Mouse (Mus musculus): ENCODE measurements at regions not wholly inside any gene's neighbourhood (a gene's known extent, or its start where the extent isn't known, plus 50 kb on each side); places are given as distances from the start of the nearest gene placed in this dataset.
"Not testable (repeated sequence)": the region's sequence is repeated elsewhere in the genome, so short reads cannot be mapped to it uniquely, and the experiment has no call there.

DNA sequence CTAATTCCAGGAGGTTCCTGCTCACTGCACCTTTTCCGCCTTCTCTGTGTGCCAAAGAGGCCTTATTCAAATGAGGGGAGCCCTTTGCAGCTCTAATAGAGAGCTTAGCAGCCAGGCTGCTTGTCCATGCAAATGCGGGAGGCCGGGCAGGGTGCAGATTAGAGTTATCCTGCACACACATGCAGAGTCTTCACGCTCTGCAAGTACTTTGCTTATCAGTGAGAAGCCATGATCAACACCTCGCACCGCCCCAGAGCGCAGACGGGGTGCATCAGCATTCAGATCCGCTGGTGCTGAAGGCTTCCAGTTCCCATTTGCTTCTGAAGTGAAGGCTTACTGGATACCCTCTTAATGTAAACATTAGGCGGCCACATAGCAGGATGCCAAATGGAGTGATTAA, 131.1 kb upstream of the Irx2 start:
- TF ChIP-seq CTCF (IDR thresholded peaks at IDR 0.05), result no peak
- in situ Hi-C loops (cut with MboI; ENCODE audit: low pct_unique_long_range_greater_than_20kb), result no loop called here

DNA sequence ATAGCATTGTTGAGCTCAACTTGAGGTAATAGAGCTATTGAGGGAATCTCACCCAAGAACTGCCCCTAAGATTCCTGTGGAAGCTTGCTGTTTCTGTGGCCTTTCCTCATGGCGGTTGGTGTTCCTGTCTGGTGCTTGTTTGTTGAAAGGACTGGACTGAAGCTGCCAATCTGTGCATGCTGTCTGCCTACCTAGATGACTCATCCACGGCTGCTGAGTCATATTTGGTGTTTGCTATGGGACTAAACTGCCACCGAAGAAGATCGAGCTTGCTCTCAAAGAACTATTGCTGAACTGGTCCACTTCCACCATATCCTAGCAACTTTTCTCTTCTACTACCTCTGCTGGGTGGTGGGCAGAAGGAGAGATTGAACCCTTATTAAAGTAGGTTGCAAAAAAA, 122.7 kb upstream of the Irx2 start:
- no peak for TF ChIP-seq CTCF (IDR thresholded peaks at IDR 0.05)
- in situ Hi-C loops (cut with MboI; ENCODE audit: low pct_unique_long_range_greater_than_20kb), result no loop called here
- no peak for ATAC-seq
- ChIA-PET CTCF (no interaction called here), POLR2A (no interaction called here)
- H3K27me3 ChIP-seq, result no peaks in the 10 kb centered on the region
- DNase-seq (ENCODE audit: low read depth, low spot score), result no peak

More for the DNA sequence above, 131.1 kb upstream of the Irx2 start:
- ChIA-PET POLR2A (no interaction called here), CTCF (no interaction called here)
- DNase-seq (ENCODE audit: low read depth, low spot score) (no peak), ATAC-seq (no peak)
- no peaks in the 10 kb centered on the region for H3K27me3 ChIP-seq

DNA sequence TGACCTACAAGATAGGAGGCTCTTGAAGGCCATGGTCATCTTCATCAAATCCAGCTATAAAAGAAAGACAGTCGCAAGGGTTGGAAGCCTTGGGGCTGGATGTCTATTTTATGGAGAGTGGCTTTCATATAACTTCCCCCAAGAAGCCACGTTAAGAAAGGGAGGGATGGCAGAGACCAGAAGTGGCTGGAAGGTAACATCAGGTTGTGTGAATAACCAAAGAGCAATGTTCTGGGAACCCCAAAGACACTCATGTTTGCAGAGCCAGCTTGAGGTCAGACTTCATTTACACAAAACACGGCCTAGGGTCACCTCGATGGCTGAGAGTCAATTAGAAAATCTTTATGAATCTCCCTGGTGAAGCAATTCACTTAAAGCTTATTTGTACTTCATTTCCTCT, 90.0 kb upstream of the Irx2 start:
- no peak for TF ChIP-seq CTCF (IDR thresholded peaks at IDR 0.05)
- no peak for DNase-seq (ENCODE audit: low read depth, low spot score)
- POLR2A ChIA-PET, result no interaction called here
- ATAC-seq, result no peak
- CTCF ChIA-PET, result no interaction called here
- no peaks in the 10 kb centered on the region for H3K27me3 ChIP-seq
- in situ Hi-C loops (cut with MboI; ENCODE audit: low pct_unique_long_range_greater_than_20kb), result no loop called here

DNA sequence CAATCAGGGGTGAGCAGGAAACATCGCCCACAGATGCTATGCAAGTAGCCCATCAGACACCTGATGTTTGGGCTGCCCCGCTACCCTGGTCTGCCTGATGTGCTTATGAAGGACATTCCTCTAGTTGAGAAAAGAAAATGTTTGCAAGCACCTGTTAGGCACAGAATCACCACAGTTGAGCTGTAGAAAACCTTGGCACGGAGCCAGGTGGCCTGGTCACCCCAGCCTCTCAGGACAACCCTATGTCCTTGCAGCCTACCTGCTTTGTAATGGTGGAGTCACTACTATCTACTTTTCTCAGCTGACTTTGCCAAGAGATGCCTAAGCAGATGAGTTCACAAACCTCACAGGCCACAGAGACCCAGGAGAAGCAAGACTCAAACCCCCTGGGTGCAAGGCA, 86.9 kb upstream of the Irx2 start:
- in situ Hi-C loops (cut with MboI; ENCODE audit: low pct_unique_long_range_greater_than_20kb), result no loop called here
- TF ChIP-seq CTCF (IDR thresholded peaks at IDR 0.05), result no peak
- CTCF ChIA-PET, result no interaction called here
- POLR2A ChIA-PET, result no interaction called here
- no peak for DNase-seq (ENCODE audit: low read depth, low spot score)
- ATAC-seq, result no peak
- H3K27me3 ChIP-seq, result no peaks in the 10 kb centered on the region

DNA sequence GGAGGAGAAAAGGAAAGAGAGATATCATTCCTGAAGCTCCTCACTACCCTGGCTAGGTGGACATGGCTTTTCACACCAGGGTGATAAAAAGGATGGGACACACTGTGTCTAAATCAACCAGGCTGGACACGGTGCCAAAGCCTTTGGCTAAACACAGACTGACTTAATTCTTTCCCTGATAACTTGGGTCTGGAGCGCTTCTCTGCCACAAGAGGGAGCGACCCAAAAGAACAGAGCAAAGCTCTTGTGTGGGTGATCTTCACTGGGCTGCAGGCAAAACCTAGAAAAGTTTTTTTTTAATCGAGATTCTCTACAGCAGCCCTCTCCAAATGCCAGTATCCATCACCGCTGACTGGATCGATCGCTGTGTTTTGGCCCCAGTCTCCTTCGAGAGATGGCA, 70.7 kb upstream of the Irx2 start:
- no peaks in the 10 kb centered on the region for H3K27me3 ChIP-seq
- in situ Hi-C loops (cut with MboI; ENCODE audit: low pct_unique_long_range_greater_than_20kb), result no loop called here
- no peak for DNase-seq (ENCODE audit: low read depth, low spot score)
- TF ChIP-seq CTCF (IDR thresholded peaks at IDR 0.05), result peak; percentile 33
- ChIA-PET CTCF (no interaction called here), POLR2A (no interaction called here)
- ATAC-seq, result no peak

DNA sequence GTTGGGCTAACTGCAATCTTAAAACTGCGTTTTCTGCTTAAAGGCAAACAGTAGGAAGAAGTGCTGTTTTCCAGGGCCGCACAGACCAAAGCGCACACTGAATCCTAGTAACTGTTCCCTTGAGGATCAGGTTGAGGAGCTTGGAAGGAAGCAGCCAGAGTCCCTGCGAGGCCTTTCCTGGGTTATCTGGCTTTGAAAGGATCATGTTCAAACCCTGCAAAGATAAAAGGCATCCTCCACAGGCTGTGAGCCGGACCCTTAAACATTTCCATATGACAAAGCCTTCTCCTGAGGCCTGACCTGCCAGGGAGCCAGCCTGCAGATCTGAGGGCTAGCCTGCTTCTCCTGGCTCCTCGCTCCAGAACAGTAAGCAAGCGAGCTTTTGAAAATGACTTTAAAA, 56.7 kb upstream of the Irx2 start:
- H3K27me3 ChIP-seq, result no peaks in the 10 kb centered on the region
- ChIA-PET POLR2A (no interaction called here), CTCF (no interaction called here)
- TF ChIP-seq CTCF (IDR thresholded peaks at IDR 0.05), result no peak
- in situ Hi-C loops (cut with MboI; ENCODE audit: low pct_unique_long_range_greater_than_20kb), result no loop called here
- ATAC-seq (no peak), DNase-seq (ENCODE audit: low read depth, low spot score) (no peak)

DNA sequence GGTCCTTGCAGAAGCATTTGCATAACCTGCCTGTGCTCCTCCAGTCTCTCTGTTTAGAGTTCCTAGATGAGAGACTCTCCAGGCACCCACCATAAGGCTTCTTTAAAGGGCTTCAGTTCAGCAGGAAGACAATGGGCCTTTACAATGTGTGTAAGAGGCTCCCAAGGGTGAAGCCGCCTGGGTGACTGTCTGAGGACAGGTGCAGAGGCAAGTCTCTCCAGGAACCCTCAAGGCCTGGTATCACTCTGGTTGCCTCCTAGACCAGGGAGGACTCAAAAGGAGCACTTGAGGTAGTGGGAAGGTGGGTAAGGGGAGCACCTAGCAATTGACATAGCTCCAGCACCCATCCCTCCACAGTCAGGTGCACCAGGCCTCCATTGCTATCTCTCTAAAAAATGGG, 55.8 kb upstream of the Irx2 start:
- no peak for TF ChIP-seq CTCF (IDR thresholded peaks at IDR 0.05)
- ATAC-seq (no peak), DNase-seq (ENCODE audit: low read depth, low spot score) (no peak)
- in situ Hi-C loops (cut with MboI; ENCODE audit: low pct_unique_long_range_greater_than_20kb), result no loop called here
- ChIA-PET POLR2A (no interaction called here), CTCF (no interaction called here)
- no peaks in the 10 kb centered on the region for H3K27me3 ChIP-seq

DNA sequence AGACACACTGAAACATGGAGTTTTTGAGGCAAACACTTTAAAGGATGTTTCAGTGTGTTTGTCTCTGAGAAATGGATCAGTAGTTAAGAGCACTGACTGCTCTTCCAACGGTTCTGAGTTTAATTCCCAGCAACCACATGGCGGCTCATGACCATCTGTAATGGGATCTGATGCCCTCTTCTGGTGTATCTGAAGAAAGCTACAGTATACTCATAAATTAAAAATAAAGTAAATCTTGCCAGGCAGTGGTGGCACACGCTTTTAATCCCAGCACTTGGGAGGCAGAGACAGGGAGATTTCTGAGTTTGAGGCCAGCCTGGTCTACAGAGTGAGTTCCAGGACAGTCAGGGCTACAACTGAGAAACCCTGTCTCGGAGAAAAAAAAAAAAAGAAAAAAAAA, 54.5 kb upstream of the Irx2 start:
- DNase-seq (ENCODE audit: low read depth, low spot score); ATAC-seq; in situ Hi-C loops (cut with MboI; ENCODE audit: low pct_unique_long_range_greater_than_20kb); POLR2A ChIA-PET; CTCF ChIA-PET; H3K27me3 ChIP-seq: not testable (repeated sequence)
- TF ChIP-seq CTCF (IDR thresholded peaks at IDR 0.05), result peak; percentile 53

DNA sequence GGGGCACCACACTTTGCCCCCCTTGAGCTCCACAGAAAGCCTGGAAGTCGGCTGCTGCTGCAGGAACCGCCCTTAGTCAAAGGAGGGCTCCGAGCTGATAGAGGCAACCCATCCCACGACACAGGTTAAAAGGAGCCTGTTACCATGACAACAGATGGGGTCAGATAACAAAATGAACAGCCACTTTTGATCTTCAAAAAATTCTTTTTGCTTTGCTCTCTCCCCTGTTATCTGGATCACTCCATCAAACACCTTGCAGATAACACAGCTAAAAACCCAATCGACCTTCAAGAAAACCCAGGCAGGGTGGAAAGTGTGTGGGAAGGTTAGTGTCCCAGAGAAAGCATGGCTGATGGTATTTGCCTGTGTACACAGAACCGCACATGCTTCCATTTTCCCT, 52.1 kb upstream of the Irx2 start:
- ChIA-PET CTCF (no interaction called here), POLR2A (no interaction called here)
- H3K27me3 ChIP-seq, result peaks cover 7% of the 10 kb centered on the region
- no peak for DNase-seq (ENCODE audit: low read depth, low spot score)
- TF ChIP-seq CTCF (IDR thresholded peaks at IDR 0.05), result no peak
- no peak for ATAC-seq
- in situ Hi-C loops (cut with MboI; ENCODE audit: low pct_unique_long_range_greater_than_20kb), result no loop called here

DNA sequence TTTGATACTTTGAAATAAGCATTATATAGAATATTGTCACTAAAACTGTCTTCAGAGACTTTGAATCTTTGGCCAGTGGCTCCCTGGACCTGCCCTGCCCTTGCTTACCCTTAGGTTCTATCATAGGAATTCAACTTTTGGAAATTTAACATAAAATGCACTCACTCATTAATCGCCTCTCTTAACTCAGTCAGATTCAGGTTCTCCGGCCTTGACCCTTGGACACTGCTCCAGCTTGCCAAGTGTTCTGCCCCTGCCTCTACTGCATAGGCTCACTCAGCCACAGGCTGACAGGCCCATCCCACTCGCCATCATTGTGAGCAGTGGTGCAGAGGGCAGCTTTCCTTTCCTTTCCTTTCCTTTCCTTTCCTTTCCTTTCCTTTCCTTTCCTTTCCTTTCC, 50.2 kb upstream of the Irx2 start:
- POLR2A ChIA-PET, result no interaction called here
- DNase-seq (ENCODE audit: low read depth, low spot score) (no peak), ATAC-seq (no peak)
- TF ChIP-seq CTCF (IDR thresholded peaks at IDR 0.05), result no peak
- CTCF ChIA-PET, result interaction anchor here (1.0 kb wide), 1 partner anchor 13 kb away, joined by 3 read pairs; no protein-coding TSS in a partner anchor
- peaks cover 7% of the 10 kb centered on the region for H3K27me3 ChIP-seq
- in situ Hi-C loops (cut with MboI; ENCODE audit: low pct_unique_long_range_greater_than_20kb), result no loop called here

Data from Patski (cell line).